Mouse (Mus musculus) central nervous system, embryonic 14 days (tissue): Measurements from ENCODE around the gene Ctrb1. TPM values are rescaled to one million over a fixed set of nuclear protein-coding genes. Genes with fewer than 3 reads are reported as not detected.

Experiments used
- polyA plus RNA-seq: library from polyadenylated mRNA; depleted of rRNA; stranded (reverse); fragments of >200 nt; gene quantifications from 2 replicates; pipeline ENCODE4 v1.2.3, GENCODE M21; 2012; rRNA removed

Ctrb1 gene
- polyA plus RNA-seq = 0.09 and 0.11 TPM in 2 replicates

GRCm38 (mm10) chr8:111690960-111691445 is at the start of gene Ctrb1:
TSS of gene Ctrb1 (minus strand) at chr8:111691010.

DNA sequence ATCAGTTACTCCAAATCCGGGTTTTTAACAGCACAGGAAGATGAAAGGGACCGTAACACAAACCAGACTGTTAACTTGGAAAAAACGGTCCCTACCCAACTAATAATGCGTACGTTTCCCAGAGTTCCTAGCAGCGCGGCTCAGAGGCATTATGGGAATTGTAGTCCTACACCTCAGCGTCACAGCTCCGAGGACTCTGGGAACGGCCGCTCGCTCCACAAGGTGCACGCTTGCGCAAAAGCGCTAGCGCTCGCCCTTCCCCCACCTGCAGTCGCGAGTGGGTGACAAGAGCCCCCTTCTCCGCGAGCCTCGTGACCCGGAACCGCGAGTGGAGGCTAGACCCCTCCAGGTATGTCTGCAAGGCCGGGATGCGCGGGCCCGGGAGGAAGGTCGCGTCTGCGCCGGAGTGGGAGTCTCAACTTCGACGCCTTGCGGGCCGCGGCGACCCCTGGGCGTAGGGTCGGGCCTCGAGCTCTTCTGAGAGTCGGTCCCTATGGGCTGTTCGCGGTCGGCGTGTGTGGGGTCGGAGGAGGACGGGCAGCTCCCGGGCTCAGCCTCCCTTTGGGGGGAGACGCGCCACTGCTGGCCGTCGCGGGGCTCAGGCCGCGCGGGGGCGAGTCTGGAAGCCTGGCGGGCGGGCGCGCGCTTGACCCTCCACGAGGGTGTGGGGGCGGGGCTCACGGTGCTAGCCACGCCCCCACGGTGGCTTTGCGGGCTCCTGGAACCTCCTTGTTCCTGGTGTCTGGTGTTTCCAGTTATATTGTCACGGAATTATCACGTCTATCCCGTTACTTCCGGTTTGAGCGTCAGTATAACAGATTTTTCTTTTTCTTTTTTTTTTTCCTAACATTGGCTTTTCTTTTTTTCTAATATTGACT is 47.3 kb downstream of the Ctrb1 start, which contains the start of gene Zfp1:
Zfp1 (plus strand) TSS at position 138 of the 878 bp plus-strand sequence.

Other genes starting within 250 kb of the Ctrb1 start
- 13.8 and 14.2 TPM in 2 replicates for gene Wdr59, start 168.9 kb downstream of the Ctrb1 start, polyA plus RNA-seq
- gene Znrf1, start 154.9 kb downstream of the Ctrb1 start, polyA plus RNA-seq = 238 and 239 TPM in 2 replicates
- 0.60 and 0.88 TPM in 2 replicates for gene Ldhd, start 60.6 kb downstream of the Ctrb1 start, polyA plus RNA-seq
- gene Zfp1, start 47.6 kb downstream of the Ctrb1 start, polyA plus RNA-seq = 24.1 and 26.2 TPM in 2 replicates
- 83.0 and 93.6 TPM in 2 replicates for gene Bcar1, start 52.8 kb upstream of the Ctrb1 start, polyA plus RNA-seq
- 123 and 125 TPM in 2 replicates for gene Cfdp1, start 163.3 kb upstream of the Ctrb1 start, polyA plus RNA-seq
- gene Tmem170, start 185.7 kb upstream of the Ctrb1 start, polyA plus RNA-seq = 3.4 and 4.0 TPM in 2 replicates
- gene Chst5, start 219.4 kb upstream of the Ctrb1 start, polyA plus RNA-seq = 2.2 and 3.4 TPM in 2 replicates
- gene Tmem231, start 242.9 kb upstream of the Ctrb1 start, polyA plus RNA-seq = 13.6 and 14.6 TPM in 2 replicates
- gene Gabarapl2, start 249.7 kb upstream of the Ctrb1 start, polyA plus RNA-seq = 128 and 145 TPM in 2 replicates